Mouse (Mus musculus): Measurements from ENCODE around the gene Themis. TPM values are rescaled to one million over a fixed set of nuclear protein-coding genes. Genes with fewer than 3 reads are reported as not detected.

The Themis gene
- polyA plus RNA-seq, 2 experiments, result 0.10 TPM; not detected in 1

DNA sequence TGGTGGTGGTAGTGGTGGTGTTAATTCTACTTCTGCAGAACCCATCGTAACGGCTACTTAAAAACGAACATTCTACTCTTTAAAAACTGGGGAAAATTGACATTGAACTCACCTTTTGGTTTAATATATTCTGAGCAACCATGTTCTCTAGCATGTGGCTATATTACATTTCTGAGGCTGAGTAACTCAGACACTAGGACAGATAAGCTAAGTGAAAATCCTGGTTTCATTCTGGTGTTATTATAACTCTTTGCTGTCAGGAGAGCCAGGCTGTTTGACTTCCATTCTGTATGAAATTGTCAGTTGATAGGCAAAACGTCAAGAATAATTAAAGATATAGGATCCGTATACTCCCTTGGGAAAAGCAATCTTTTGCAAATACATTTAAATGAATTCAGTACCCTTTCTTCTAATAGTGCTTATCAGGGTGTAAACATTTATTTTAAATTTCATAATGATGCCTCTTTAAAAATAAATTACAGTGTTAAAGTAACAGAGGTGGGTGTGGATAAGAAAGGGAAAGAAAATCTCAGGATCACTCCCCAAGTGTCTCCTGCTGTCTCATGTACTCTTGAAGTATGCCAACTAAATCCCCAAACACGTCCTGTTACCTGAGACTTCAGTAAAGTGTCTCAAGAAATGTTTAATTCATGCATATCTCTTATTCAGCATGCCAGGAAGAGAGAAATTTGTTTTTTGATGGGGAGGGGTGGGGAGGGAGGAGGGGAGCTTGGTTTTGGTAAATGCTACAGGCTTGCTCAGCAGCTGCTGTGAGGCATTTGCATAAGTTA, 18.9 kb upstream of the Themis start:
- 73% methylated on average over 6 of the region's 6 CpGs for WGBS

DNA sequence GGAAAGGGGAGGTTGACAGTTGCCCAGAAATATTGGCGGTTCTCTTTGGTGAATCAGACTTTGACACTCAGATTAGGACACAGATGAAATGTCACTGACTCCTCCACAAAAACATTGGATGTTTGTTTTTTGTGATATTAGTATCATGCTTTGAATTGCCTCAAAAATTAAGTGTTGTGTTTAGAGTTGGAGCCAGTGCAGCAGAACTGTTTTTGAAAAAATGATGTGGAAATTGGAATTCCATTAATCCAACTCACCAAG, 18.3 kb upstream of the Themis start:
- TF ChIP-seq POLR2A (IDR thresholded peaks at IDR 0.05; ENCODE audit: borderline replicate concordance, extremely low read depth, insufficient read depth, insufficient read length), result no peak
- ATAC-seq (ENCODE audit: low FRiP score, low read depth) (no peak), DNase-seq (ENCODE audit: low spot score) (no peak)
- Histone ChIP-seq H3K4me1 (ENCODE audit: control insufficient read depth, insufficient read depth, low read length) (no peaks in the 10 kb centered on the region), H3K4me2 (replicated peaks; ENCODE audit: low read depth, low read length, severe bottlenecking) (no peak overlapping the region), H3K4me3 (replicated peaks; ENCODE audit: low read length) (no peak overlapping the region), H3K27me3 (ENCODE audit: control insufficient read depth, insufficient read depth, low read length) (no peaks in the 10 kb centered on the region), H3K9ac (ENCODE audit: low read depth, low read length, severe bottlenecking) (no peak overlapping the region), H3K9me3 (ENCODE audit: control insufficient read depth, low read length) (no peaks in the 10 kb centered on the region), H3K27ac (replicated peaks; ENCODE audit: low read depth, low read length) (no peak overlapping the region), H3K36me3 (ENCODE audit: control insufficient read depth, insufficient read depth, low read length) (no peaks in the 10 kb centered on the region)
- WGBS, result 28% methylated on average over 1 of the region's 1 CpGs

More for the DNA sequence above, 18.9 kb upstream of the Themis start:
- H3K27ac ChIP-seq (replicated peaks; ENCODE audit: low read depth, low read length), result no peak overlapping the region
- H3K9me3 ChIP-seq (ENCODE audit: control insufficient read depth, low read length), result no peaks in the 10 kb centered on the region
- no peaks in the 10 kb centered on the region for H3K4me1 ChIP-seq (ENCODE audit: control insufficient read depth, insufficient read depth, low read length)
- no peaks in the 10 kb centered on the region for H3K27me3 ChIP-seq (ENCODE audit: control insufficient read depth, insufficient read depth, low read length)
- no peak overlapping the region for H3K4me3 ChIP-seq (replicated peaks; ENCODE audit: low read length)
- no peak overlapping the region for H3K9ac ChIP-seq (ENCODE audit: low read depth, low read length, severe bottlenecking)
- H3K4me2 ChIP-seq (replicated peaks; ENCODE audit: low read depth, low read length, severe bottlenecking), result no peak overlapping the region
- H3K36me3 ChIP-seq (ENCODE audit: control insufficient read depth, insufficient read depth, low read length), result no peaks in the 10 kb centered on the region
- TF ChIP-seq POLR2A (IDR thresholded peaks at IDR 0.05; ENCODE audit: borderline replicate concordance, extremely low read depth, insufficient read depth, insufficient read length), result no peak
- DNase-seq (ENCODE audit: low spot score), result no peak
- no peak for ATAC-seq (ENCODE audit: low FRiP score, low read depth)

DNA sequence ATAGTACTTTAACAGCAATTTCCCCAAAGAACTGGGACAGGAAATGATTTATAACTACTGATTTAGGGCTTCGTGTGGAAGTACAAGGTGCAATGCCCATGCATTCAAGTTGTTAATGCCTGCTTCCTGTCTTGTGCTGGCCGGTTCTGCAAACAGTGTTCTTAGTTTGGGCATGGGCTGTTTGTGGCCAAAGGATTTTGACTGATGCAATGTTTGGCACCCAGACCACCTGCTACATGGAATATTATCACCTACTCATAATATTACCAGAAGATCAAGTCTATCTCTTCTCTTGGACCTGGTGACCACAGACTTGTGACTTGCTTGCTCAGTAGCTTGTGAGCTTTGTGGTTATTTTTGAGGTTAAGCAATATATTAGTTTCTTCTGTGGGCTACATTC, 16.2 kb upstream of the Themis start:
- 69% methylated on average over 2 of the region's 2 CpGs for WGBS
- H3K4me2 ChIP-seq (replicated peaks; ENCODE audit: low read depth, low read length, severe bottlenecking), result no peak overlapping the region
- no peak for ATAC-seq (ENCODE audit: low FRiP score, low read depth)
- H3K27ac ChIP-seq (replicated peaks; ENCODE audit: low read depth, low read length), result no peak overlapping the region
- no peaks in the 10 kb centered on the region for H3K36me3 ChIP-seq (ENCODE audit: control insufficient read depth, insufficient read depth, low read length)
- no peaks in the 10 kb centered on the region for H3K27me3 ChIP-seq (ENCODE audit: control insufficient read depth, insufficient read depth, low read length)
- no peak overlapping the region for H3K9ac ChIP-seq (ENCODE audit: low read depth, low read length, severe bottlenecking)
- no peaks in the 10 kb centered on the region for H3K4me1 ChIP-seq (ENCODE audit: control insufficient read depth, insufficient read depth, low read length)
- no peak for TF ChIP-seq POLR2A (IDR thresholded peaks at IDR 0.05; ENCODE audit: borderline replicate concordance, extremely low read depth, insufficient read depth, insufficient read length)
- DNase-seq (ENCODE audit: low spot score), result no peak
- H3K4me3 ChIP-seq (replicated peaks; ENCODE audit: low read length), result no peak overlapping the region
- no peaks in the 10 kb centered on the region for H3K9me3 ChIP-seq (ENCODE audit: control insufficient read depth, low read length)

DNA sequence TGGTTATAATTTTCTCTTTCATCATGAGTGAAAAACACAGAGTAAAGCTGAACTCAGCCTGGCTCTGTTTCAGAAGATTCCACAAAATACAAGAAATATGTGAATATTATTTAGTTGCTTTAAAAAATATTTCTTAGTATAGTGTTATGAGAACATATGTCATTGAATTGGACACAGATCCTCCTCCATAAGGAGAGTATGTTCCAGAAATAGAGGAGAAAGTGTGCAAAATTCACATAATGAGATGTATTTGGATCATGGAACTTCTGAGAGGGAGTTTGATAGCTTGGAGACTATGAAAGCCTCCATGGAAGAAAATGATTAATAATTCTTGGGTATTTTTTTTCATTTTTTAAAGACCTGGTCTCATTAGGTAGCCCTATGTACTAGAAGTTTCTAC, 13.4 kb upstream of the Themis start:
- Histone ChIP-seq H3K27ac (replicated peaks; ENCODE audit: low read depth, low read length) (no peak overlapping the region), H3K4me1 (ENCODE audit: control insufficient read depth, insufficient read depth, low read length) (no peaks in the 10 kb centered on the region), H3K27me3 (ENCODE audit: control insufficient read depth, insufficient read depth, low read length) (no peaks in the 10 kb centered on the region), H3K36me3 (ENCODE audit: control insufficient read depth, insufficient read depth, low read length) (no peaks in the 10 kb centered on the region), H3K9ac (ENCODE audit: low read depth, low read length, severe bottlenecking) (no peak overlapping the region), H3K4me3 (replicated peaks; ENCODE audit: low read length) (no peak overlapping the region), H3K4me2 (replicated peaks; ENCODE audit: low read depth, low read length, severe bottlenecking) (no peak overlapping the region), H3K9me3 (ENCODE audit: control insufficient read depth, low read length) (no peaks in the 10 kb centered on the region)
- no peak for TF ChIP-seq POLR2A (IDR thresholded peaks at IDR 0.05; ENCODE audit: borderline replicate concordance, extremely low read depth, insufficient read depth, insufficient read length)
- DNase-seq (ENCODE audit: low spot score), result no peak
- no peak for ATAC-seq (ENCODE audit: low FRiP score, low read depth)

DNA sequence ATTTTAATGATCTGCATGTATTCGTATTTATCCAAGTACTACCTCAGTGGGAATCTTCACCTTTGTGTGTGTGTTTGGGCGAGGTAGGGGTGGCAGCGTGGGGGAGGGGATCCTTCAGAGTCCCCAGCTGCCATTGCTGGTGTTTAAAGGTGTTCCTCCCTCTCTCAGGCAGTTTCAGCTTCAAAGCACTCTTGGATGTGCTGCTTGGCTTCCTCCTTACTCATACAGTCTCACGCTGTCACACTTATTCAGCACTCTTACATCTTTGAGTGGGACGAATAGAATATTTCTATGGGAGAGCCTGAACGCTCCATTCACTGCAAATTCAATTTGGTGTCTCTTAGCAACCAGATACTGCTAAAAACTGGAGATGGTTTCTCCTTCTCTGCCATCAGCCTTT, 3.0 kb upstream of the Themis start:
- no peak overlapping the region for H3K4me3 ChIP-seq (replicated peaks; ENCODE audit: low read length)
- 64% methylated on average over 6 of the region's 6 CpGs for WGBS
- DNase-seq (ENCODE audit: low spot score) (no peak), ATAC-seq (ENCODE audit: low FRiP score, low read depth) (no peak)
- H3K27ac ChIP-seq (replicated peaks; ENCODE audit: low read depth, low read length), result no peak overlapping the region
- H3K4me2 ChIP-seq (replicated peaks; ENCODE audit: low read depth, low read length, severe bottlenecking), result no peak overlapping the region
- no peaks in the 10 kb centered on the region for H3K27me3 ChIP-seq (ENCODE audit: control insufficient read depth, insufficient read depth, low read length)
- no peak for TF ChIP-seq POLR2A (IDR thresholded peaks at IDR 0.05; ENCODE audit: borderline replicate concordance, extremely low read depth, insufficient read depth, insufficient read length)
- no peaks in the 10 kb centered on the region for H3K4me1 ChIP-seq (ENCODE audit: control insufficient read depth, insufficient read depth, low read length)
- no peaks in the 10 kb centered on the region for H3K36me3 ChIP-seq (ENCODE audit: control insufficient read depth, insufficient read depth, low read length)
- H3K9me3 ChIP-seq (ENCODE audit: control insufficient read depth, low read length), result no peaks in the 10 kb centered on the region
- H3K9ac ChIP-seq (ENCODE audit: low read depth, low read length, severe bottlenecking), result no peak overlapping the region

DNA sequence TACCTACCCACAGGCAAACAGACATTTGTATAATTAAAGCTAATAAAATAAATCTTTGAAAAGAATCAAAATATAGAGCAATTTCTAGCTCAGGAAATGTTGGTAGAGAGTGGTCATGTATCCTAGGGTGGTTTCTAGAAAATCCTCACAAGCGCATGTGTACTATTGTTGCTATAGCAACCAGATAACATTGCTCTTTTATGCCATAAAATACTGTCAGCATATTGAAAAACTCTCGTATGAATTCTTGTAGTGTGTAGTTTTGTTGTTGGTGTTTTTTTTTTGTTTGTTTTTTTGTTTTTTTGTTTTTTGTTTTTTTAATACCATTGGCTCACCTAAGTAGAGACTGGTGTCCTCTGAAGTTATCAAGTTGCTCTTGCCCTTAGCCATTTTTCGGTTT, 5.8 kb downstream of the Themis start:
- no peak overlapping the region for H3K9ac ChIP-seq (ENCODE audit: low read depth, low read length, severe bottlenecking)
- DNase-seq (ENCODE audit: low spot score) (no peak), ATAC-seq (ENCODE audit: low FRiP score, low read depth) (no peak)
- no peaks in the 10 kb centered on the region for H3K9me3 ChIP-seq (ENCODE audit: control insufficient read depth, low read length)
- TF ChIP-seq POLR2A (IDR thresholded peaks at IDR 0.05; ENCODE audit: borderline replicate concordance, extremely low read depth, insufficient read depth, insufficient read length), result no peak
- H3K4me3 ChIP-seq (replicated peaks; ENCODE audit: low read length), result no peak overlapping the region
- no peak overlapping the region for H3K27ac ChIP-seq (replicated peaks; ENCODE audit: low read depth, low read length)
- 79% methylated on average over 3 of the region's 3 CpGs for WGBS
- no peaks in the 10 kb centered on the region for H3K4me1 ChIP-seq (ENCODE audit: control insufficient read depth, insufficient read depth, low read length)
- no peaks in the 10 kb centered on the region for H3K36me3 ChIP-seq (ENCODE audit: control insufficient read depth, insufficient read depth, low read length)
- no peak overlapping the region for H3K4me2 ChIP-seq (replicated peaks; ENCODE audit: low read depth, low read length, severe bottlenecking)
- H3K27me3 ChIP-seq (ENCODE audit: control insufficient read depth, insufficient read depth, low read length), result no peaks in the 10 kb centered on the region
